Mouse (Mus musculus): ENCODE results near the gene Slc22a12. TPM values are rescaled to one million over a fixed set of nuclear protein-coding genes. Genes with fewer than 3 reads are reported as not detected.

Slc22a12 gene
- total RNA-seq, 2 experiments from 2014 or later, result not detected

DNA sequence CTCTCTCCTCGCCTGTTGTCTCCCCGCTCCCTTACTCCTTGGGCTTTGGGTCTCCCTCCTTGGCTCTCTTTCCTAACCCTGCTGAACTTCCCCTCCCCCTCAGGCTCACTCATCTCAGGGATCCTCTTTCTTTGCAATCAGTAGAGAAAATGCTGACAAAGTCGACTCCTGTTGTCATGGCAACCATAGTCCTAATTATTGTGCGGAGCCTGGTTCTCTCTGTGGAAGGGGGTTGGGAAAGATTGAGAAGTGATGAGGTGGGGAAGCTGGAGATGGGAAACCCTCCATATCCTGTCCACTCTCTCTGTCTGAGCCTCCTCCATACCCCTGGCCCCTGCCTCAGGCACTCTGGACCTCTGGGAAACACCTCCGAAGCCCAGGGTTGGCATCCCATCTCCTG is 24.2 kb downstream of the Slc22a12 start:
- no peak for ATAC-seq (replicated peaks; ENCODE audit: poor library complexity)

DNA sequence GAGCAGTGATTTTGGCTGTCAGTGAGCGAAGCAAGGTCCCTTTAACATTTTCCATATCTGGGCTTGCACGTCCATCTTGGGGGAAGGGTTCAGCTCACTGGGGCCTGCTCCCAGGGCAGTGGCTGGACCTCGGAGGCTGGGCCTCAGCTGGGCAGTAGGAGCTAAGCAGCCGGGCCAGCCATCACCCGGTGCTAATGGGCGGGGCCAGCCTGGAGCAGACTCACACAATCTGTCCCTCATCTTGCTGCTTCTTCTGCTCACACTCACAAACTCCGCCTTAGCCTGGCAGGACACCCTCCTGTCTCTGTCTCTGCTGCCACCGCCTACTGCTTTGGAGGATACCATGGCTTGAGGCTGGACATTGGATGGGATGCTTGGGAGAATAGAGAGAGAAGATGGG is 26.7 kb downstream of the Slc22a12 start:
- ATAC-seq (replicated peaks; ENCODE audit: poor library complexity), result no peak

GRCm38 (mm10) chr19:6515448-6515847 is 27.4 kb downstream of the Slc22a12 start:
- ATAC-seq (replicated peaks; ENCODE audit: poor library complexity), result no peak

DNA sequence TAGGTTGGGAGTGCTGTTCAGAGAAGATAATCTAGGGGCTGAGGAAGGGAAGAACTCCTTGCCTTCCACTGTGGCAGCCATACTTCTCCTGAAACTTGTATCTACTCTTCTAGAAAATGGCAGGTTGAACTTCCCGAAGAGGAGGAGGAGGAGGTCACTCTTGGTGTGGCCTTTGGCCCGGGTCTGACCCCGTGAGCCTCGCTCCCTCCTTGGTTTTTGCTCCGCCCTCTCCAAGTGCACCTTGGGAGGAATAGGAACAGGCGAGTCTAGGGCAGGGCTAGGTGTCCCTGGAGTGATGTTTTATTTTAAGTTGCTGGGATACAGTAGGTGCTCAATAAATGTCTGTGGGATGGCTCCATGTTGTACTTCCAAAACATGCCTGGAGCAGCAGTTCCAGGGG is 27.9 kb downstream of the Slc22a12 start:
- no peak for ATAC-seq (replicated peaks; ENCODE audit: poor library complexity)

- ATAC-seq (replicated peaks; ENCODE audit: poor library complexity), result no peak
These were observed 29.3 kb downstream of the Slc22a12 start for GRCm38 (mm10) chr19:6513389-6514139.

DNA sequence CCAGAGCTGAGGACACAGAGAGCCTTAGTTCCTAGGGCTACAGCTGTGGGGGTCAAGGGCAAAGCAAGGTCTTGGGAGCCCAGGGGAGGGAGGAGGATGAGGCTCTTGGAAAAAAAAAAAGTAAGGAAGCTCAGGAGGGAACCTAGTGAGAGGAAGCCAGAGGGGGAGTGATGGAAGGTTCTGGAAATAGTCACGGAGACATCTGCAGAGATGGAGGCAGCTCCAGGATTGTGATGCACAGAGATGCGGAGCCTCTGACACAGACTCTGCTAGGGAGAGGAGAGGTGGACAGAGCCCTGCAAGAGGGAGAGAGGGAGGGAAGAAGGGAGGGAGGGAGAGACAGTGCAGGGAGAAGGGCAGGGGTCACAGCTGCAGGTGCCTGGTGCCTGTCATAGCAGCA is 32.3 kb downstream of the Slc22a12 start:
- ATAC-seq (replicated peaks; ENCODE audit: poor library complexity), result no peak

DNA sequence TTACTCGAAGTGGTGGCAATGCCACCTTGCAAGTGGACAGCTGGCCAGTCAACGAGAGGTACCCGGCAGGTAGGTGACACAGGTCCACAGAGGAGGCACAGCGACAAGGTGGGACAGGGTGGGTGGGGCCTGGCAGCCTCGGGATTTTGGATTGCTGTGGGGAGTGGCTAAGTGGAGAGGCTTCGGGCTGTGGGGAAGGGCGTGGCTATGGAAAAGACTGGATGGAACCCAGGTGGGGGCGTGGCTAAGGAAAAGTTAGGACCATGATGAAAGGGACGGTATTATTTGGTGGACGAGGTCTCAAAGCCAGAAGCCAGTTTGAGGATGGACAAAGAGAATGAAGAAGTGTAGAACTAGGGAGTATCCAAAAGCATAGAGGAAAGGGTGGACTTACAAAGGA is 33.0 kb downstream of the Slc22a12 start:
- no peak for ATAC-seq (replicated peaks; ENCODE audit: poor library complexity)

GRCm38 (mm10) chr19:6507393-6507792 is 35.4 kb downstream of the Slc22a12 start:
- no peak for ATAC-seq (replicated peaks; ENCODE audit: poor library complexity)

DNA sequence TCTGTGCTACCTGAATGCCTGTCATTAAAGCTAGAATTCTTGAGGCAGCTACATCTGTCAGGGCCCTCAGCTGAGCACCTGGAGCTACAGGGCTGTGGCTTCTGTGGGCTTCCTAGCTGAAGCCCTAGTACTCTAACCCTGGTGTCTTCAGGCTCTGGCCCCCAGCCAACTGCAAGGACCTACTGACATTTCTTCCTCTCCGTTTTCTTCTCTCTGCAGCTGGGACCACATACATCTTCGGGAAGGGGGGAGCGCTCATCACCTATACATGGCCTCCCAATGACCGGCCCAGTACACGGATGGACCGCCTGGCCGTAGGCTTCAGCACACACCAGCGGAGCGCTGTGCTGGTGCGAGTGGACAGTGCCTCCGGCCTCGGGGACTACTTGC is 38.2 kb downstream of the Slc22a12 start:
- no peak for ATAC-seq (replicated peaks; ENCODE audit: poor library complexity)

GRCm38 (mm10) chr19:6503926-6504655 is 38.7 kb downstream of the Slc22a12 start:
- ATAC-seq (replicated peaks; ENCODE audit: poor library complexity), result no peak

DNA sequence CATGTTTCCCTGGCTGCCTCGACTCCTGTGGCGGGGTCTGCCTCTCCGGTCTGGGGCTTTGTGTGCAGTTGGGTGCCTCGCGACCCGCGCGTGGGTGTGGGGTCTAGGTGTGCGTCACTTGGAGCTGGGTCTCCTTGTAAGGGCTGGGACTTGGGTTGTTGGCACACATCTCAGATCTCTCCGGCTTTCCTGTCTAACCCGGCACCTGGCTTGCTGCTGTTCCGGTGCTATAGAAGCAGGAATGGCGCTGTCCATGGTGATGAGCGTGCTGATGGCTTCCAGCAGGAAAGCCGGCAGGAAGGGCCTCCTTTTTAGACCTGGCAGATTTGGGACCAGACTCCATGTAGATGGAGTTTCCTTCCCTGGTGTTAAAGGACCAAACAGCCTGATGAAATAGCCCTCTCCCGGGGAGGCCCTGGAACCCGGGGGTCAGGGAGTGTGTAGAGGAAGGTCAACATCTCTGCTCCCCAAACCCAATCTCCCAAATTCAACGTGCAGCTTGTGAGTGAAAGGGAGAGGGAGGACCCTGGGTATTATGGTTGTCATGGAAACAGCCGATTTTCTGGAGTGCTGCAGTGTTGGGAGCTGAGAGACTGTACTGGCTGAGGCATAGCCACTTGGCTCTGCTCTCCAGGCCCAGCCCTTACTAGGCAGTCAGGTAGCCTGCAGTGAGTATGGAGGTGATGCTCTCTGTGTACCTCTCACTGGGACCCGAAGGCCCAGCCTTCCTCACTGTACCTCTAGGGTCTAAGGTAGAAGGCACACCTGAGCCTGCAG is 40.1 kb downstream of the Slc22a12 start:
- ATAC-seq (replicated peaks; ENCODE audit: poor library complexity), result peak; percentile 49; the same call in 1 of the 2 replicates

DNA sequence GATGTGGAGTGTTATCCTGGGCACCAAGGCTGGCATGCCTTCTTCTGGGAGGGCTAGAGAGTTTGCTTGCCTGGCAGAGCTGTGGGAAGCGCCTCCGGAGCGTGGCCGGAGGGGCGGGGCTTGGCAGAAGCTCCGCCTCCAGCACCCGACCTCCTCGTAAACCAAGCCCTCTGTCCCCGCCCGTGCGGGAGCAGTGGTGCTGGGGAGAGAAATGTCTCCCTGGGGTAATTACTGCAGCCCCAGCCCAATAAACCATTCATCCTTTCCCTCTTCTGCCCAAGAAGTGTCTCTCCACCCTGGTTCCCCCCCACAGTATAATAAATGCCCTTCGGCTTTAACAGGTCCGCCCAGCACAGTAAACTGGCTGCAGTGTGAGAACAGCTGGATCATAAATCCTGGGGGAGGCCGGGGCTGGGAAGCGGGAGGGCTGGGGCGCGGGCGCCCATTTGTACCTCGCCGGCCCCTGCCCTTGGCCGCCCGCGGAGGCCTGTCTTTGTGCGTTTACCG is 40.7 kb downstream of the Slc22a12 start:
- ATAC-seq (replicated peaks; ENCODE audit: poor library complexity), result peak; percentile 59

DNA sequence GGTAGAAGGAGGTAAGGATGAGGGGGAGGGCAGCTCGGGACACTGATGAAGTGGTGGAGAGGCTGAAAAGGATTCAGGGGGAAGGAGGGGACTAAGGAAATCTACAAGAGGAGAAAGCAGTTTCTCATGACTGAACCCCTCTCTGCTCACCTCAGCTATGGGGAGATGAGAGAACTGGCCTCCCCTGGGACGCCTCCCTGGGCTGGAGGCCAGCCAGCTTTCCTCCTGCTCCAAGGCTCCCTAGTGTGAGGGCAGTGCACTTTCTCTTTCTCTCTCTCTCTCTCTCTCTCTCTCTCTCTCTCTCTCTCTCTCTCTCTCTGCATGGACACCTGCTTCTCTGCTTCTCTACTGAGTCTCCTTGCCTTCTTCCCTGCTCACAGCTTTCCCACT is 42.2 kb downstream of the Slc22a12 start:
- ATAC-seq (replicated peaks; ENCODE audit: poor library complexity), result no peak

- no peak for ATAC-seq (replicated peaks; ENCODE audit: poor library complexity)
These were observed 42.8 kb downstream of the Slc22a12 start for GRCm38 (mm10) chr19:6499860-6500635.

- no peak for ATAC-seq (replicated peaks; ENCODE audit: poor library complexity)
These were observed 44.3 kb downstream of the Slc22a12 start for GRCm38 (mm10) chr19:6498350-6499131.

DNA sequence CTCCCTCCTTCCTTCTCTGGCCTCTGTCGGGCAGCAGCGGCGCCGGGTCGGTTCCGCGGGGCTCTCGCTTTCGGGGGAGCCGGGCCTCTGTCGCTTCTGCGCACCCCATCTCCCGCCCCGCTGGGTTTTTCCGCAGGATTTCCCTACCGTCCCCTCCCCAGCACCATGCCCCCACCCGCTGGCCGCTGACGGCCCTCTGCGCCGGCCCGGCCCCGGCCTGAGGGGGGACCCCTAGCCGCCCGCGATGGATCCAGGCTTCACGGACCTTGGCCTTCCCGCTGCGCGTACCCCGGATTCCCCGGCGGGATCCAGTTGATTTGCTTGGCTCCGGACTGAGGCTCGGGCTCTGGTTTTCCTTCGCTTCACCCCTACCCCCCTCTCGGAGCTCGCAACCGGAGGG is 45.0 kb downstream of the Slc22a12 start:
- no peak for ATAC-seq (replicated peaks; ENCODE audit: poor library complexity)

DNA sequence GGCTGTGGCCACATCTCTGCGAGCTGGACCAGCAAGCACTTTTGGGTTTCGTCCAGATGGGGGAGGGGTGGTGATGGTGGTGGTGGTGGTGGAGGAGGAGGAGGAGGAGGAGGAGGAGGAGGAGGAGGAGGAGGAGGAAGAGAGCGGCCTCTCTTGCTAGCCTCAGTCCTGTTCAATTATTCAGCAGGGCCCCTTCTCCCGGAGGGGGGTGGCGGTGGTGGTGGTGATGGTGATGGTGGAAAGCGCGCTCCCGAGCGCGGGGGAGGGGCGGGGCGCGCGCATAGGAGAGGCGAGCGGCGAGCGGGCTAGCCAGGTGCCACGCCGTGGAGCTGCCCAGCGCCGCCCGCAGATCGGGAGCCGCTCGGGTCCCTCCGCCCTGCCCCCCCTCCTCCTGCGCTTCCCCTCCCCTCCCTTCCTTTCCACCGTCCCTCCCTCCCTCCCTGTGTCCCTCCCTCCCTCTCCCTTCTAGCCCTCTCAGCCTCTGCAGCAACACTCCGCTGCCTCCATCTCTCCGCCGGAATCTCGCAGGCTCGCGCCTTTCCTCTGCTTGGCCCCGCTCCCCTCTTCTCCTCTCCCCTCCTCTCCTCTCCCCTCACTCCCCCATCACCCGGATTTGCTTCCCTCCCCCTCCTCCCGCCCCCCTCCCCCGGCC is 45.6 kb downstream of the Slc22a12 start:
- no peak for ATAC-seq (replicated peaks; ENCODE audit: poor library complexity)

GRCm38 (mm10) chr19:6496462-6497149 is 46.2 kb downstream of the Slc22a12 start:
- no peak for ATAC-seq (replicated peaks; ENCODE audit: poor library complexity)

GRCm38 (mm10) chr19:6495714-6496113 is 47.1 kb downstream of the Slc22a12 start:
- no peak for ATAC-seq (replicated peaks; ENCODE audit: poor library complexity)
